Mouse (Mus musculus) stomach, postnatal 0 days (tissue): ENCODE results near the gene BC017158.

Experiments
- CTCF ChIP-seq: IDR thresholded peaks from 2 replicates; pipeline ENCODE4 v1.5.1; 2016; ENCODE audit warnings: antibody characterized with exemption, low read depth, mild to moderate bottlenecking, moderate library complexity
- EP300 ChIP-seq: optimal IDR thresholded peaks from 2 replicates; pipeline ENCODE3; 2016; ENCODE audit warnings: antibody characterized with exemption

GRCm38 (mm10) chr7:128240131-128240784 is 57.7 kb downstream of the BC017158 start:
- TF ChIP-seq EP300 (no peak), CTCF (no peak)
